Mouse (Mus musculus) erythroblast, embryonic 14.5 days (primary cell): ENCODE results near the gene Cited4.

Source experiments
- GATA1 ChIP-seq: IDR thresholded peaks from 2 replicates; pipeline ENCODE4 v1.6.1; 2012; ENCODE audit warnings: low read length, inconsistent platforms, mixed read lengths
- TAL1 ChIP-seq: IDR thresholded peaks from 3 replicates; pipeline ENCODE4 v1.6.1; 2012; ENCODE audit warnings: low read length, inconsistent platforms, mixed read lengths

DNA sequence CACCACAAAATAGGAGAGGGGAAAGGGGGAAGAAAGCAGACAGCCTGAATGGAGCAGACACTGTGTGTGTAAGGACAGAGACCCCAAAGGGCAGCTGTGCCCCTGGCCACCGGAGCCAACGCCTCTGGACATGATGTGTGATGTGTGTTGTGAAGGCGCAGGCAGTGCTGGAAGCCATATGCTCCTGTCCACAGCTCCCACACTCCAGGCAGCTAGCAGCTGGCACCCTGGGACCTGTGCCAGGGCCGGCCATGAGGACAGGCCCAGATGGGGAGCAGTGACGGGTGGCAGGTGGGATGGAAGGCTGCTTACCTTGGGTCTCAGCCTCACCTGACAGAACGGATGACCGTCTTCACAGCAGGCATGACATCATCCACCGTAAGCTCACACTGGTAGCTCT is 35.7 kb downstream of the Cited4 start:
- TF ChIP-seq GATA1: no peak
- TF ChIP-seq TAL1: no peak
